Mouse (Mus musculus): ENCODE results near the gene Btg3. TPM values are rescaled to one million over a fixed set of nuclear protein-coding genes. Genes with fewer than 3 reads are reported as not detected.

Btg3 gene
- polyA plus RNA-seq, 1 experiment = 12.9 TPM

- DNase-seq (ENCODE audit: extremely low spot score in 1 of 2, low spot score in 1 of 2) = peak in 1 of 2 experiments; percentile 68
Observed at GRCm38 (mm10) chr16:78302678-78303050, 74.3 kb downstream of the Btg3 start.

GRCm38 (mm10) chr16:78301831-78302677, 74.9 kb downstream of the Btg3 start:
- no peak for DNase-seq (ENCODE audit: extremely low spot score in 1 of 2, low spot score in 1 of 2)

GRCm38 (mm10) chr16:78301183-78301830, 75.7 kb downstream of the Btg3 start, which contains the start of gene Cxadr:
TSS of gene Cxadr (plus strand) at chr16:78301489.
- DNase-seq (ENCODE audit: extremely low spot score in 1 of 2, low spot score in 1 of 2) = peak; percentile 49 to 82

- DNase-seq (ENCODE audit: extremely low spot score in 1 of 2, low spot score in 1 of 2) = no peak
Observed at GRCm38 (mm10) chr16:78296114-78296513, 80.9 kb downstream of the Btg3 start.

- no peak for DNase-seq (ENCODE audit: extremely low spot score in 1 of 2, low spot score in 1 of 2)
Observed at GRCm38 (mm10) chr16:78295601-78296000, 81.4 kb downstream of the Btg3 start.

GRCm38 (mm10) chr16:78294606-78295275, 82.3 kb downstream of the Btg3 start:
- no peak for DNase-seq (ENCODE audit: extremely low spot score in 1 of 2, low spot score in 1 of 2)

- no peak for DNase-seq (ENCODE audit: extremely low spot score in 1 of 2, low spot score in 1 of 2)
Observed at GRCm38 (mm10) chr16:78294051-78294450, 82.9 kb downstream of the Btg3 start.

GRCm38 (mm10) chr16:78283231-78283630, 93.8 kb downstream of the Btg3 start:
- no peak for DNase-seq (ENCODE audit: extremely low spot score in 1 of 2, low spot score in 1 of 2)

Other genes with a start within 250 kb of the Btg3 start
- gene Cxadr, start 75.7 kb downstream of the Btg3 start, polyA plus RNA-seq (2012; rRNA removed) = 19.7 and 23.9 TPM in 2 replicates
- gene D16Ertd472e, start 199.5 kb upstream of the Btg3 start, polyA plus RNA-seq (2012; rRNA removed) = 5.1 TPM in 2 replicates